8 mouse cellular contexts compared by ENCODE assay signal in genomic region chr14:47177846-47178414, GRCm38 (mm10). TPM values are rescaled to one million over a fixed set of nuclear protein-coding genes. Genes with fewer than 3 reads are reported as not detected.
A peak's percentile ranks its signal among the peaks of the same experiment; 100 is the strongest.
DNase-seq lines count a peak whose midpoint lies in the region; ATAC-seq lines count a peak whose summit lies in the region.

No protein-coding gene starts in this region.

- H3K4me3 ChIP-seq in midbrain, embryonic 14.5 days (replicated peaks; ENCODE audit: low read depth, low read length) = no peak overlapping the region
- H3K4me3 ChIP-seq in midbrain, embryonic 11.5 days (ENCODE audit: low read depth, low read length) = no peak overlapping the region

- no peak overlapping the region for H3K27ac ChIP-seq in midbrain, embryonic 14.5 days (replicated peaks; ENCODE audit: low read depth, low read length)
- no peak overlapping the region for H3K27ac ChIP-seq in midbrain, embryonic 11.5 days (ENCODE audit: low read depth, low read length)

- no peaks in the 10 kb centered on the region for H3K9me3 ChIP-seq in midbrain, embryonic 14.5 days (ENCODE audit: control insufficient read depth, low read length)
- no peaks in the 10 kb centered on the region for H3K9me3 ChIP-seq in midbrain, embryonic 11.5 days (ENCODE audit: control insufficient read depth, low read length)

- no peak for ATAC-seq in midbrain, embryonic 14.5 days (ENCODE audit: low FRiP score, low TSS enrichment)
- no peak for ATAC-seq in midbrain, embryonic 11.5 days (ENCODE audit: low FRiP score)

- no peak overlapping the region for H3K9ac ChIP-seq in midbrain, embryonic 14.5 days (replicated peaks; ENCODE audit: low read length)
- no peak overlapping the region for H3K9ac ChIP-seq in midbrain, embryonic 11.5 days (ENCODE audit: low read length)

- H3K27me3 ChIP-seq in midbrain, embryonic 14.5 days (ENCODE audit: control insufficient read depth, insufficient read depth, low read length) = no peaks in the 10 kb centered on the region
- no peaks in the 10 kb centered on the region for H3K27me3 ChIP-seq in midbrain, embryonic 11.5 days (ENCODE audit: control insufficient read depth, insufficient read depth, low read length)

- WGBS in midbrain, embryonic 14.5 days = 63% methylated on average over 13 of the region's 13 CpGs
- 72% methylated on average over 13 of the region's 13 CpGs for WGBS in midbrain, embryonic 11.5 days

- H3K4me1 ChIP-seq in midbrain, embryonic 14.5 days (ENCODE audit: control insufficient read depth, insufficient read depth, low read length) = no peaks in the 10 kb centered on the region
- H3K4me1 ChIP-seq in midbrain, embryonic 11.5 days (ENCODE audit: control insufficient read depth, insufficient read depth, low read length) = no peaks in the 10 kb centered on the region

- no peaks in the 10 kb centered on the region for H3K36me3 ChIP-seq in midbrain, embryonic 14.5 days (ENCODE audit: control insufficient read depth, insufficient read depth, low read length)
- no peaks in the 10 kb centered on the region for H3K36me3 ChIP-seq in midbrain, embryonic 11.5 days (ENCODE audit: control insufficient read depth, insufficient read depth, low read length)

- peak; percentile 9 for DNase-seq in midbrain, embryonic 14.5 days
- no peak for DNase-seq in midbrain, embryonic 11.5 days (ENCODE audit: low spot score, missing footprints)
- peak; percentile 3 to 14 for DNase-seq in cerebellum, postnatal 36 days
- DNase-seq in gastrocnemius, postnatal 25 days = peak; percentile 85
- DNase-seq in kidney, adult 9 months = peak; percentile 22
- DNase-seq in lung, postnatal 10 days = peak; percentile 78
- DNase-seq in skeletal muscle tissue, adult 2 months (ENCODE audit: low read depth, low spot score) = peak; percentile 87
- DNase-seq in thymus, adult 18-20 months = no peak

- no peak overlapping the region for H3K4me2 ChIP-seq in midbrain, embryonic 14.5 days (ENCODE audit: low read length)
- H3K4me2 ChIP-seq in midbrain, embryonic 11.5 days = no peak overlapping the region

RNA-seq across cellular contexts. Expression of gene Gch1, which starts 11.3 kb away (rescaled TPM):
- 6.2 and 6.8 TPM in 2 replicates for polyA plus RNA-seq in midbrain, embryonic 14.5 days (2014; fragmentation: Nextera tagmentation; extraction: Ambion mirVana)
- 2.1 and 2.9 TPM in 2 replicates for polyA plus RNA-seq in midbrain, embryonic 11.5 days (2014; fragmentation: Nextera tagmentation; extraction: Ambion mirVana)
- total RNA-seq in gastrocnemius, postnatal 25 days (2021) = 1 to 10 TPM; 2.2 to 2.4 TPM

Comparison
In these comparisons a context has a peak if more than half of its experiments do, and no peak if none do; other contexts are left out.
1. DNase-seq: peak in midbrain, embryonic 14.5 days (single experiment), cerebellum, postnatal 36 days (2 of 2), gastrocnemius, postnatal 25 days (single experiment), kidney, adult 9 months (single experiment), lung, postnatal 10 days (single experiment) and skeletal muscle tissue, adult 2 months (single experiment); none in midbrain, embryonic 11.5 days (single experiment) and thymus, adult 18-20 months (0 of 2).